Mouse (Mus musculus): ENCODE data around the gene Hdgfl2.
A peak's percentile ranks its signal among the peaks of the same experiment; 100 is the strongest.

Gene Hdgfl2

GRCm38 (mm10) chr17:56078880-56079795 lies at the start of gene Hdgfl2:
Gene Hdgfl2, plus strand, starts transcription at chr17:56079634.
- peak; percentile 99 for DNase-seq (ENCODE audit: low read depth, low spot score)

- no peak for DNase-seq (ENCODE audit: low read depth, low spot score)
Observed at GRCm38 (mm10) chr17:56030238-56030870, 49.1 kb upstream of the Hdgfl2 start.

DNA sequence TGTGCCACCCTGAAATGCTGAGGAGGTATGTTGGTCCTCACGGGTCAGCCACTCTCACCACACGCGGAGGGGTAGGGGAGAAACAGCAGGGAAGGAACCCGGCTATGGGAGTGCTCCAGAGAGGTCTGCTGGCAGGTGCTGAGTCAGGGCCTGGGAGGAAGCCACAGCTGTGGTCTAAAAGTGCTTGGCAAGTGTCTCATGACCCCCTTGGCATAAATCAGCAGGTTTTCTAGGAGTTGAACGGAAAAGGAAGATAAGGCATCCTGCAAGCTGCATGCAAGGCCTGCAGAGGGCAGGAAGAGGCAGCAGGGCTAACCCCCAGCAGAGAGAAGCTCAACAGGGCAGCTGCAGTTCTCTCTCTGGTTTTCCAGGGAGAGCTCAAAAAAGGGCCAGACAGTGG lies 48.5 kb upstream of the Hdgfl2 start:
- DNase-seq (ENCODE audit: low read depth, low spot score) = no peak

- no peak for DNase-seq (ENCODE audit: low read depth, low spot score)
Observed at GRCm38 (mm10) chr17:56031431-56031830, 48.0 kb upstream of the Hdgfl2 start.

- DNase-seq (ENCODE audit: low read depth, low spot score) = no peak
Observed at GRCm38 (mm10) chr17:56032127-56032733, 47.2 kb upstream of the Hdgfl2 start.

DNA sequence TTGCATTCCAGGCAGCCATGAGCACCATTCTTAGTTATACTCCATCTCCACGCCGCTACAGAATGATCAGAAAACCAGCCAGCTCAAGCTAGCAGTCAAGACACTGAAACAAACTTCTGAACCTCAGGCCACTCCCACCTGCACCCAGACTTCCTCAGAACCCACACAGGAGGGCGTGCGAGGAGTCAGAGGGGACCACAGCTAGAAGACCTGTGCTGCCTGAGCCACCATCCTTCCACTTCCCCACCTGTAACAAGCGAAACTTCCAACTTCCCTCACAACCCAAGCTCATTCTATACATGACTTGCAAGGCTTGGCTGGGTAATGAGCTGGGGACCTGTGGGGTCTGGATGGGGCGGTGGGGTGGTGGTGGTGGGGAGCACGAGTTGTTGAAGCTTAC lies 46.6 kb upstream of the Hdgfl2 start:
- no peak for DNase-seq (ENCODE audit: low read depth, low spot score)

GRCm38 (mm10) chr17:56034040-56034725 lies 45.3 kb upstream of the Hdgfl2 start:
- DNase-seq (ENCODE audit: low read depth, low spot score) = no peak

DNA sequence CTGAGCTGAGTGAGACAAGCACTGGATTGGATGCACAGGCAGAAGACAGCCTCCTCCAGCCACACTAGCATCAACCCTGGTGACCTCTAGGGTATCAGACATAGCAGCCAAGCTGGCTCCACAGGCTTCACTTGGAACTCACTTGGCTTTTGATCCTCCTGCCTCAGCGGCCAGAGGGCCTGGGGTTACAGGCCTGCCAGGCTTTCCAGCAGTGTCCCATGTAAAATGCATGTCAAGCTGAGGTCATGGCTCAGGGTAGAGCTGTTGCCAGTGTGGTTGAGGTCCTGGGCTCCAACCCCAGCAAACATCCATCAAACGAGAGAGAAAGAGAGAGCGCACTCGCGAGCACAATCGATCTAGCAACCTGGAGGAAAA lies 44.7 kb upstream of the Hdgfl2 start:
- DNase-seq (ENCODE audit: low read depth, low spot score) = no peak

- no peak for DNase-seq (ENCODE audit: low read depth, low spot score)
Observed at GRCm38 (mm10) chr17:56035216-56035615, 44.2 kb upstream of the Hdgfl2 start.

DNA sequence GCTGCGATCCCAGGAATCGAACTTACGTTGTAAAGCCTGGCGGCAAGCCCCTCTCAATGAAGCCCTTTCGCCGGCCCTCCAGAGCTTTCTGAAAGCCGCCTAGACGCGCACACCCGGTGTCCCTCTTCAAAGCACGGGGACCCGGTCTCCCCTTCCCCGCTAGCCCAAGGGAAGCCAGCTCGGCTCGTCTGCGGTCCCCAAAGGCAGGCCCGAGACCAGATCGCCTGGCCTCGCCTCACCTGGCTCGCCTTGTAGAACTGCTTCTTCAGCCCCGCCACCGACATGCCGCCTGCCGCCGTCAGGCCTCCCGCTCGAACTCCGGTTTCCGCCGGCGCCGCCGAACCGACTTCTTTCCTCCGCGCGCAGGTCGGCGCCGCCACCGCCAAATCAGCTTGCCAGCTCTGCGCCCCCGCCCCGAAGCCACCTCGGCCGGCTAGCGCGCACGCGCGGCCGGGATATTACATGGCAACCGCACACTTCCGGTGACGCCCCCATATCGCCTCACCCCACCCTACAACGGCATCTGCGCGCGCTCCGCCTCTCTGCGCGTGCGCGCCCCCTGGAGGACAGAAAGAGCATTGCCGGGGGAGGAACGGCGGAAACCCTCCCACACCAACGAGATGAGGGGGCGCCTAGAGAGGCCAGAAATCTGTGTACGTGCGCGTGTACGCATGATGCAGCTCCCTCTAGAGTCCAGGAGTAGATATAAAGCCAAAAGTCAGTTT lies 43.1 kb upstream of the Hdgfl2 start, which contains the start of gene Sh3gl1:
Gene Sh3gl1, minus strand, starts transcription at position 460 of the 725 bp plus-strand sequence.
- DNase-seq (ENCODE audit: low read depth, low spot score) = peak; percentile 94

DNA sequence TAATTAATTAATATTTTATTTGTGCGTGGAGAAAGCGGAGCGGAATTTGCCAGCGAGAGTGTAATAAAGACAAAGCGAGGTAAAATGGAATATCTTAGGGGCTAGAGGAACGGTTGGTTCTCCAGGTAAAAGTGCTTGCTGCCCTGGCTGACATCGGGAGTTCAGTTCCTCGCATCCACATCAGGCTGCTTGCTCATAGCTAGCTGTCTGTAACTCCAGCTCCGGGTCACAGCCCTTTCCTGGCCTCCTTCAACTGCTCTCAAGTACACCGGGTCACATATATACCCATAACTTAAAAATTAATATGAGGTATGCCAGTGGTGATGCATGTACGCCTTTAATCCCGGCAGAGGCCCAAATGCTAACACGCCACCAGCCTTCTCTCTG lies 42.5 kb upstream of the Hdgfl2 start:
- no peak for DNase-seq (ENCODE audit: low read depth, low spot score)

DNA sequence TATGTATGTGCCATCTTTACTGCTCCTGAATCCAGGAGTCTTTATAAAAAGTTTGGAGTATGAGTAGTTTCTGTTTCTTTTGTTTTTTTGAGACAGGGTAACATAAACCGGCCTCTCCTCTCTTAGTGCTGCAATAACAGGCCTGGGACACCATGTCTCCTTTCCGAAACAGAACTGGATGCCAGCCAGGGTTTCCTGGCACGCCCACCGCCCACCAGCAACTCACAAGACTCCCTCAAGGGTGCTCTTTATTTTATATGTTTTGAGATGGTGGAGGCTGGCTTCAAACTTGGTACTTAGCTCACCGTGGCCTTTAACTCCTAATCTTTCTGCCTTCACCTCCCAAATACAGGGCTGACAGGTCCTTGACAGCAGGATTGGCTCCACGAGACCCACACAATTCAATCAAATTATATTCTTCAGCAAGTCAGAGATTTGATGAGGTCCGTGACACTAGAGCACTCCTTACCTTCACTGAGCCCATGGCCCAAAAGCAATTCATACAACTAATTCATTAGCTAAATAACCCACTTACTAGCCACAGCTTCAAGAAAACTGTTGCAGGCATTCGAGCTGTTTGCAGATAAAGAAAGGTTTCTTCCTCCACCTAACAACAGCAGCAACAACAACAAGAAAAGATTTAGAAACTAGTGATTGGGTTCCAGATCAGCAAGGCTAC lies 40.7 kb upstream of the Hdgfl2 start:
- no peak for DNase-seq (ENCODE audit: low read depth, low spot score)

GRCm38 (mm10) chr17:56039345-56039744 lies 40.1 kb upstream of the Hdgfl2 start:
- no peak for DNase-seq (ENCODE audit: low read depth, low spot score)

DNA sequence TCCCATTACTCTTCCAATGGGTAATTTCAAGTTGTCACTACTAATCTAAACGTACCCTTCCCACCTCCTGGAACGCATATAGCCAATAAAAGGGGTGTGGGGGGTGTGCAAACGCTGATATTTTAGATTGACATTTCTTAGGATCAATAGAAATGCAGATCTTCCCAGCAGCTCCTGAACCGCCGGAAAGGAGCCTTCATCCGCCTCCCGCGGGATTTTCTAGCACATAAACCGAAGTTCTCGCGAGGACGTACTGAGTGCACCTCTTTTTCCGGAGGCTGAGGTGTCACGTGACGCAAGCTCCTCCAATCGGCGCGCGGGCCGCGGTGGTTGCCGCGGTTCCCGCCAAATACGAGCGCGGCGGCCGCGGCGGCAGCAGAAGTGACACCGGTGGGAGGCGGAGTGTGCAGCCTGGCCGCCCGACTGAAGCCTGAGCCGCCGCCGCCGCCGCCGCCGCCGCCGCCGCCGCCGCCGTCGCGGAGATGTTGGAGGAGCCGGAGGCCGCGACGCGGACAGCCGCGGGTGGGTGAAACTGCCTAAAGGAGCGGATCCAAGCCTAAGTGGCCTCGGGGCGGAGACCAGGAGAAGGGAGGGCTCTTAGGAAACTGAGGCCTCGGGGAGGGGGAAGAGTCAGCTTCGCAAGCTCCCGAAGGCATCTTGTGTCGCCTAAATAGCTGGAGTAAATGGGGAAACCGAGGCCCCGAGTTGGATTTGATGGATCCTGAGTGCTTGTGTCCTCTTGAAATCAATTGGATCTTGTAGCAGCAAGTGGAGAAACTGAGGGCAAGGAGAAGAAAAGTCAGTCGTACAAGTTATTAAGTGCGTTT lies 39.2 kb upstream of the Hdgfl2 start, which contains the start of gene Chaf1a:
Gene Chaf1a, plus strand, starts transcription at position 410 of the 827 bp plus-strand sequence.
- DNase-seq (ENCODE audit: low read depth, low spot score) = peak; percentile 97

DNA sequence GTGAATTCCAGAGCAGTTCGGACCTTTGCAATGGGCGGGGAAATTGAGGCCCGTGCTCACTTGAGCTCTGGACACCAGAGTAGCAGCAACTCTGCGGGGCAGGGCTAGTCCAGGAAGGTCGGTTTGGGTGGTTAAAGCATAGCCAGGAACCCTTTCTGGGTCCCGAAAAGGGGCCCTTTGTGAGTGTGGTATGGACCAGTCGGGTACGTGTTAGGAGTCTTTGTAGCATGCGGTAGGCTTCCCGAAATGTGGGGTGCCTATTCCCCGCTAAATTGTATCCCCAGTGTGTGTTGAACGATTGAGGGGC lies 38.6 kb upstream of the Hdgfl2 start:
- no peak for DNase-seq (ENCODE audit: low read depth, low spot score)

GRCm38 (mm10) chr17:56051369-56051768 lies 28.1 kb upstream of the Hdgfl2 start:
- DNase-seq (ENCODE audit: low read depth, low spot score) = no peak

DNA sequence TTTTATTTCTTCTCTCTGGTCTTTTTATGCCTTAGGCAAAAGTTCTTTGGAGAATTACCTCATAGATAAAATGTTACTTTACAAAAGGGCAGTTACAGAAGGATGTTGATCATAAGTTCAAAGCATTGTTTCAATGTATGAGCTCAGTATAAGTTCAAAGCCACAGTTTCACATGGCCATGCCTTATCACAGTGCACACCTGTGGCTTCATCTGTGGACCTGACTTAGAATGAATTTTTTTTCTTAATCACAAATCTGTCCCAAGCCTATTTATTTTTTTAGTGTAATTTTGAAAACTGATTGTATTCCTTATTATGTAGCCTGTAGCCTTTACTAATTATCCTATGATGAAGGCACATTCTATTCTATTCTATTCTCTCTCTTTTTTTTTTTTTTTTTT lies 24.5 kb upstream of the Hdgfl2 start:
- DNase-seq (ENCODE audit: low read depth, low spot score) = no peak

DNA sequence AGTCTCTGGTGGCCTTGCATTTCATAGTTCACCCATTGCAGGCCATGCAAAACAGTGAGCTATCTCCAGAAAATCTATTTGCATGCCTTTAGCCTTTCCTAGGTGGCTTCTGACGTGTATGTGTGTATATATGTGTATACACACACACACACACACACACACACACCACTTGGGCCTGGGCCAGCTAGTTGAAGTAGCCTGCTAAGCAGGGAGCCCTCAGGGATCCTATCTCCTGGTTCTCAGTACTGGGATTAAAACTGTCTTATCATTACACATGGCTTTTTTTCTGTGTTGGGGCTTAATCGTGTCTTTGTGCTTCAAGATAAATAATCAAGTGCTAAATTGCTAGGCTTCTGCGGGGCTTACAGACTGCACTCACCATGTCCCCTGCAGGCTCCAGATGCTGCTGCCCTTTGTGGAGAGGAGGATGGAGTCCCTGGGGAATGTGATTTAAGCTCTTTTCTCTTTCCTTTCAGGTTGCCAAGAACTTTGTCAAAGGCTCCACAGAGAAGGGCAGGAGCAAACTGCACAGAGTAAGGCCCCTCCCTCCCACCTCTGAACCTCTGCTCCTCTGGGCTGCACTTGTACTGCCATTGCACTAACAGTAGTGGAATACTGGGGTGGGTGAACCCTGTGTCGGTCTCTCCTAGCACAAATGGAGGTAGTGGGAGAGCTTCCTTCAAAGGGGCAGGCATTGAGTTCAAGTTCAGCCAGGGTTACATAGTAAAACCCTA lies 23.3 kb upstream of the Hdgfl2 start:
- no peak for DNase-seq (ENCODE audit: low read depth, low spot score)

Data from brain, embryonic 18.5 days (tissue).